Mouse (Mus musculus): ENCODE measurements around the gene Tsfm. TPM values are rescaled to one million over a fixed set of nuclear protein-coding genes. Genes with fewer than 3 reads are reported as not detected.

Tsfm gene
- total and polyA plus RNA-seq, 3 experiments, result 53.0 to 88.9 (median 78.0) TPM

- no peak for DNase-seq (ENCODE audit: extremely low read depth)
- in situ Hi-C loops (cut with MboI; ENCODE audit: low pct_ligation_motif_present, low pct_unique_long_range_greater_than_20kb, low sequenced_read_pairs) (no loop called here), dilution Hi-C loops (cut with MboI; ENCODE audit: extremely low pct_ligation_motif_present, extremely low pct_unique_long_range_greater_than_20kb, low sequenced_read_pairs) (no loop called here)
- Histone ChIP-seq H3K9me3 (replicated peaks; ENCODE audit: low read length) (no peaks in the 10 kb centered on the region), H3K4me3 (replicated peaks in 1 of 3; ENCODE audit: low read depth in 2 of 3, low read length in 2 of 3, poor library complexity in 1 of 3) (no peak overlapping the region), H3K4me2 (ENCODE audit: insufficient read depth, low read depth, poor library complexity, severe bottlenecking) (no peak overlapping the region), H3K4me1 (ENCODE audit: control insufficient read depth in 1 of 2, insufficient read depth in 2 of 2) (peaks cover 9 to 49% of the 10 kb centered on the region in 2 experiments), H3K27ac (ENCODE audit: insufficient read depth, low read depth) (no peak overlapping the region), H3K79me2 (replicated peaks; ENCODE audit: control insufficient read depth, extremely low read depth, insufficient read depth, poor library complexity, severe bottlenecking) (no peaks in the 10 kb centered on the region; the same call in 1 of the 2 replicates), H3K9ac (ENCODE audit: insufficient read depth, low read depth) (no peak overlapping the region), H3K27me3 (replicated peaks) (no peaks in the 10 kb centered on the region), H3K36me3 (replicated peaks in 1 of 2; ENCODE audit: control insufficient read depth in 1 of 2, insufficient read depth in 1 of 2, low read length in 1 of 2) (peaks cover 3 to 36% of the 10 kb centered on the region in 2 experiments)
- TF ChIP-seq SIN3A (IDR thresholded peaks at IDR 0.05; ENCODE audit: low read length) (no peak), ETS1 (conservative IDR thresholded peaks at IDR 0.05; ENCODE audit: low read depth, low read length) (no peak), MAZ (IDR thresholded peaks at IDR 0.05; ENCODE audit: low read depth, low read length) (no peak), RCOR1 (conservative IDR thresholded peaks at IDR 0.05; ENCODE audit: low read depth, low read length) (no peak), NRF1 (IDR thresholded peaks at IDR 0.05; ENCODE audit: low read depth, low read length) (no peak), MXI1 (IDR thresholded peaks at IDR 0.05; ENCODE audit: low read depth, low read length) (no peak), EP300 (IDR thresholded peaks at IDR 0.05; ENCODE audit: low read length) (no peak)
Observed at GRCm38 (mm10) chr10:126987183-126988118, 43.2 kb downstream of the Tsfm start.

GRCm38 (mm10) chr10:126986541-126986961, 44.1 kb downstream of the Tsfm start:
- peaks cover 9 to 55% of the 10 kb centered on the region in 2 experiments for H3K4me1 ChIP-seq (ENCODE audit: control insufficient read depth in 1 of 2, insufficient read depth in 2 of 2)
- no peak for DNase-seq (ENCODE audit: extremely low read depth)
- no peak overlapping the region for H3K4me2 ChIP-seq (ENCODE audit: insufficient read depth, low read depth, poor library complexity, severe bottlenecking)
- no peak overlapping the region for H3K27ac ChIP-seq (ENCODE audit: insufficient read depth, low read depth)
- no peaks in the 10 kb centered on the region for H3K27me3 ChIP-seq (replicated peaks)
- dilution Hi-C loops (cut with MboI; ENCODE audit: extremely low pct_ligation_motif_present, extremely low pct_unique_long_range_greater_than_20kb, low sequenced_read_pairs), result no loop called here
- no peak overlapping the region for H3K9ac ChIP-seq (ENCODE audit: insufficient read depth, low read depth)
- H3K9me3 ChIP-seq (replicated peaks; ENCODE audit: low read length), result no peaks in the 10 kb centered on the region
- H3K4me3 ChIP-seq (replicated peaks in 1 of 3; ENCODE audit: low read depth in 2 of 3, low read length in 2 of 3, poor library complexity in 1 of 3), result no peak overlapping the region
- TF ChIP-seq CTCF (conservative IDR thresholded peaks at IDR 0.05 in 1 of 2, IDR thresholded peaks at IDR 0.05 in 1 of 2; ENCODE audit: low read depth in 2 of 2, low read length in 2 of 2) (no peak), MAZ (IDR thresholded peaks at IDR 0.05; ENCODE audit: low read depth, low read length) (no peak), JUND (conservative IDR thresholded peaks at IDR 0.05; ENCODE audit: low read depth, low read length) (no peak), ELF1 (IDR thresholded peaks at IDR 0.05; ENCODE audit: low read depth, low read length) (no peak), ZKSCAN1 (IDR thresholded peaks at IDR 0.05; ENCODE audit: borderline replicate concordance, low read depth, low read length) (no peak), USF2 (conservative IDR thresholded peaks at IDR 0.05; ENCODE audit: low read depth, low read length) (no peak), GABPA (IDR thresholded peaks at IDR 0.05; ENCODE audit: insufficient replicate concordance, low read depth, low read length) (no peak), MAX (IDR thresholded peaks at IDR 0.05; ENCODE audit: low read length) (no peak), E2F4 (IDR thresholded peaks at IDR 0.05; ENCODE audit: insufficient replicate concordance, low read depth, low read length) (no peak), POLR2A (IDR thresholded peaks at IDR 0.05; ENCODE audit: low read depth, low read length) (no peak), IRF4 (IDR thresholded peaks at IDR 0.05; ENCODE audit: low read depth, low read length) (no peak), HCFC1 (IDR thresholded peaks at IDR 0.05; ENCODE audit: low read depth, low read length) (no peak), JUN (IDR thresholded peaks at IDR 0.05; ENCODE audit: insufficient read depth, low read depth, low read length) (no peak), RAD21 (IDR thresholded peaks at IDR 0.05; ENCODE audit: low read depth, low read length) (no peak), CHD1 (IDR thresholded peaks at IDR 0.05; ENCODE audit: low read depth, low read length) (no peak)
- H3K36me3 ChIP-seq (replicated peaks in 1 of 2; ENCODE audit: control insufficient read depth in 1 of 2, insufficient read depth in 1 of 2, low read length in 1 of 2), result peaks cover 0 to 29% of the 10 kb centered on the region in 2 experiments
- in situ Hi-C loops (cut with MboI; ENCODE audit: low pct_ligation_motif_present, low pct_unique_long_range_greater_than_20kb, low sequenced_read_pairs), result no loop called here
- peaks cover 3% of the 10 kb centered on the region; the same call in 1 of the 2 replicates for H3K79me2 ChIP-seq (replicated peaks; ENCODE audit: control insufficient read depth, extremely low read depth, insufficient read depth, poor library complexity, severe bottlenecking)

Measured in CH12.LX (cell line).